Mouse (Mus musculus): ENCODE results near the gene Nbdy. TPM values are rescaled to one million over a fixed set of nuclear protein-coding genes. Genes with fewer than 3 reads are reported as not detected.

The Nbdy gene
- polyA plus RNA-seq, 1 experiment from 2014 or later, result 93.7 TPM

DNA sequence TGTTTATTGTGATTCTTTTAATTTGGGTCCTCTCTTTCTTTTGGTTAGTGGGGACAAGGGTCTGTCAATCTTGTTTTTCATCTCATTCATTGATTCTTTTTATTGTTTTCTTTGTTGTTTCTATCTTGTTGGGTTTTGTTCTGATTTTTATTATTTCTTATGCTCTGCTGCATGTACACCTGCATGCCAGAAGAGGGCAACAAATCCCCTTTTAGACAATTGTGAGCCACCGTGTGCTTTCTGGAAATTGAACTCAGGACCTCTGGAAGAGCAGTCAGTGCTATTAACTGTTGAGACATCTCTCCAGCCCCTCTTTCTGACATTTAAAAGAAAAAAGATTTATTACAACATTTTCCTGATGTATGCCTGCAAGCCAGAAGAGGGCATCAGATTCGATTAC, 25.8 kb downstream of the Nbdy start:
- H3K9ac ChIP-seq (ENCODE audit: low read length), result no peak overlapping the region
- H3K27ac ChIP-seq (ENCODE audit: low read length), result no peak overlapping the region
- no peak overlapping the region for H3K4me2 ChIP-seq (ENCODE audit: low read depth, low read length)
- no peaks in the 10 kb centered on the region for H3K36me3 ChIP-seq (ENCODE audit: control insufficient read depth, insufficient read depth, low read length)
- no peak overlapping the region for H3K4me3 ChIP-seq (replicated peaks; ENCODE audit: low read length)
- 39% methylated on average over 2 of the region's 2 CpGs for WGBS
- H3K4me1 ChIP-seq (ENCODE audit: control insufficient read depth, insufficient read depth, low read length), result no peaks in the 10 kb centered on the region
- H3K27me3 ChIP-seq (ENCODE audit: control insufficient read depth, insufficient read depth, low read length), result no peaks in the 10 kb centered on the region
- ATAC-seq (ENCODE audit: insufficient read depth, low FRiP score), result no peak
- H3K9me3 ChIP-seq (replicated peaks; ENCODE audit: control insufficient read depth, low read length), result no peaks in the 10 kb centered on the region

Other genes with a start within 250 kb of the Nbdy start
- 11.7 and 12.9 TPM in 2 replicates for gene Ubqln2, start 225.4 kb upstream of the Nbdy start, polyA plus RNA-seq (2015; fragmentation: Nextera tagmentation; extraction: Ambion mirVana)
- gene Cypt3, start 165.0 kb upstream of the Nbdy start, polyA plus RNA-seq (2015; fragmentation: Nextera tagmentation; extraction: Ambion mirVana), result 0.36 TPM in 1 of 2 replicates, not detected in the other
- 5.6 and 5.9 TPM in 2 replicates for gene Kctd12b, start 27.2 kb upstream of the Nbdy start, polyA plus RNA-seq (2015; fragmentation: Nextera tagmentation; extraction: Ambion mirVana)
- 10.3 and 10.9 TPM in 2 replicates for gene Spin2c, start 108.6 kb downstream of the Nbdy start, polyA plus RNA-seq (2015; fragmentation: Nextera tagmentation; extraction: Ambion mirVana)

Data from stomach, embryonic 16.5 days (tissue).